13 mouse cellular contexts compared by ENCODE assay signal in the genomic region with DNA sequence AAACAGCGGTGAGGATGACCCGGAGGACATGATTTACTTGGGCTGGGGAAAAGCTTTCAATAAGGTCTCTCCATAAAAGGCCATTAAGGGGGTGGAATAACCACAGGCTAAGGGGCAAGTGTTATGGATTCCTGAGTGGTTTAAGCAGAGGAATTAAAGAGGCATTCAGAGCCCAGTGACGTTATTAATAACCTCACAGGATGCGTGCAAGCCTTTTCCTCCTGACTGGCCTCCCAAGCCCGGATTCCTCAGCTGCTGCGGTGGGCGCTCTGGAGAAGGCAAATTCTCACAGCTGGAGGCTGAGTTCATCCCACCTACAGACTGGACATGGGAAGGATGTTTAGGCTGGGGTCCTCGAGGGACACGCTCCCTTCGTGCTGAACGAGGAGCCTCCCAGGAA. TPM values are rescaled to one million over a fixed set of nuclear protein-coding genes. Genes with fewer than 3 reads are reported as not detected.
DNase-seq lines count a peak whose midpoint lies in the region; ATAC-seq lines count a peak whose summit lies in the region.
"Had no signal": no experiment of that assay in that cellular context is flagged by ENCODE, and none has a peak within 500 bp of the region (broad histone marks: within the 10 kb centered on the region; RNA-seq: fewer than 3 reads in every experiment).

No protein-coding gene starts in this region.

- peaks cover 14% of the 10 kb centered on the region for H3K4me1 ChIP-seq in intestine, embryonic 14.5 days (replicated peaks; ENCODE audit: control insufficient read depth, insufficient read depth, low read length)
- H3K4me1 ChIP-seq in intestine, embryonic 16.5 days (ENCODE audit: control insufficient read depth, insufficient read depth, low read length) = peaks cover 4% of the 10 kb centered on the region
- peaks cover 25% of the 10 kb centered on the region for H3K4me1 ChIP-seq in midbrain, embryonic 12.5 days

- peak overlapping the region; percentile 20 for H3K4me2 ChIP-seq in intestine, embryonic 14.5 days (ENCODE audit: low read length)
- no peak overlapping the region for H3K4me2 ChIP-seq in intestine, embryonic 16.5 days (ENCODE audit: low read depth, low read length)
- peak overlapping the region; percentile 33 for H3K4me2 ChIP-seq in midbrain, embryonic 12.5 days (replicated peaks)
- H3K4me2 ChIP-seq: heart, embryonic 15.5 days had no signal

- WGBS in intestine, embryonic 14.5 days = 8% methylated on average over 11 of the region's 11 CpGs
- WGBS in intestine, embryonic 16.5 days = 6% methylated on average over 11 of the region's 11 CpGs
- 5% methylated on average over 11 of the region's 11 CpGs for WGBS in midbrain, embryonic 12.5 days

- H3K27ac ChIP-seq in intestine, embryonic 14.5 days (ENCODE audit: low read depth) = no peak overlapping the region
- no peak overlapping the region for H3K27ac ChIP-seq in intestine, embryonic 16.5 days (ENCODE audit: low read length)
- H3K27ac ChIP-seq in midbrain, embryonic 12.5 days (replicated peaks) = 0 out of 2 replicates have a peak overlapping the region, but pooled peaks have one; percentile 7
- H3K27ac ChIP-seq: heart, embryonic 15.5 days had no signal

- DNase-seq in intestine, embryonic 14.5 days (ENCODE audit: low spot score) = peak; percentile 54
- peak; percentile 60 for DNase-seq in embryo, embryonic 10.5 days (ENCODE audit: low spot score)
- DNase-seq in cerebellum, postnatal 25 days = no peak
- DNase-seq in left cerebral cortex, adult 8-10 months (ENCODE audit: low spot score in 2 of 2) = no peak
- DNase-seq: kidney, postnatal 14 days; left cerebral cortex, postnatal 4 days; right cerebral cortex, postnatal 4 days had no signal

- H3K36me3 ChIP-seq in intestine, embryonic 14.5 days (ENCODE audit: control insufficient read depth, insufficient read depth, low read length) = no peaks in the 10 kb centered on the region
- no peaks in the 10 kb centered on the region for H3K36me3 ChIP-seq in intestine, embryonic 16.5 days (ENCODE audit: control insufficient read depth, insufficient read depth, low read length)
- no peaks in the 10 kb centered on the region for H3K36me3 ChIP-seq in midbrain, embryonic 12.5 days
- H3K36me3 ChIP-seq: heart, embryonic 15.5 days had no signal

- H3K9me3 ChIP-seq in intestine, embryonic 14.5 days (ENCODE audit: control insufficient read depth, low read length) = no peaks in the 10 kb centered on the region
- no peaks in the 10 kb centered on the region for H3K9me3 ChIP-seq in intestine, embryonic 16.5 days (ENCODE audit: control insufficient read depth, low read length)
- H3K9me3 ChIP-seq in midbrain, embryonic 12.5 days = no peaks in the 10 kb centered on the region
- H3K9me3 ChIP-seq: heart, embryonic 15.5 days had no signal

- H3K9ac ChIP-seq in intestine, embryonic 14.5 days (ENCODE audit: low read length) = no peak overlapping the region
- H3K9ac ChIP-seq in intestine, embryonic 16.5 days (ENCODE audit: low read depth, low read length) = no peak overlapping the region
- no peak overlapping the region for H3K9ac ChIP-seq in midbrain, embryonic 12.5 days (replicated peaks)
- H3K9ac ChIP-seq: heart, embryonic 15.5 days had no signal

- H3K27me3 ChIP-seq in intestine, embryonic 14.5 days (replicated peaks; ENCODE audit: control insufficient read depth, insufficient read depth, low read length) = peaks cover 42% of the 10 kb centered on the region
- H3K27me3 ChIP-seq in intestine, embryonic 16.5 days (replicated peaks; ENCODE audit: control insufficient read depth, insufficient read depth, low read length) = peaks cover 36% of the 10 kb centered on the region
- peaks cover 49% of the 10 kb centered on the region for H3K27me3 ChIP-seq in midbrain, embryonic 12.5 days

- no peak for ATAC-seq in intestine, embryonic 14.5 days (replicated peaks; ENCODE audit: low FRiP score, low TSS enrichment, low read depth)
- no peak for ATAC-seq in intestine, embryonic 16.5 days
- 0 out of 2 replicates have a peak, but pooled peaks have one; percentile 16 for ATAC-seq in erythroblast, adult 5-6 weeks (replicated peaks; ENCODE audit: low FRiP score, poor library complexity, severe bottlenecking)
- peak; percentile 10; the same call in 1 of the 2 replicates for ATAC-seq in midbrain, embryonic 12.5 days (ENCODE audit: low FRiP score, low read depth)
- ATAC-seq in frontal cortex, adult (ENCODE audit: low TSS enrichment) = no peak
- ATAC-seq: lung, postnatal 0 days had no signal

- H3K4me3 ChIP-seq in intestine, embryonic 14.5 days (ENCODE audit: low read depth, low read length) = no peak overlapping the region
- no peak overlapping the region for H3K4me3 ChIP-seq in intestine, embryonic 16.5 days (ENCODE audit: low read length)
- no peak overlapping the region for H3K4me3 ChIP-seq in midbrain, embryonic 12.5 days
- H3K4me3 ChIP-seq: heart, embryonic 15.5 days had no signal

RNA-seq across cellular contexts. Expression of gene Ubiad1, which starts 39.8 kb away (rescaled TPM):
- 17.1 and 18.8 TPM in 2 replicates for polyA plus RNA-seq in intestine, embryonic 14.5 days (2014; fragmentation: Nextera tagmentation; extraction: Ambion mirVana)
- polyA plus RNA-seq in intestine, embryonic 16.5 days (2015; fragmentation: Nextera tagmentation; extraction: Ambion mirVana) = 23.6 and 24.6 TPM in 2 replicates
- 0.77 and 2.3 TPM in 2 replicates for total RNA-seq in erythroblast, adult 5-6 weeks (2015; ENCODE audit: low replicate concordance)
- total RNA-seq in erythroblast, adult 5-6 weeks (2017; ENCODE audit: low replicate concordance) = 1.3 and 4.9 TPM in 2 replicates
- 20.5 and 21.1 TPM in 2 replicates for polyA plus RNA-seq in midbrain, embryonic 12.5 days (2016; fragmentation: Nextera tagmentation; extraction: Ambion mirVana)
- total RNA-seq in left cerebral cortex, adult 8-10 months (2022) = 10 to 100 TPM in 1 of 4 experiments, 1 to 10 TPM in 3; 7.9 to 10.3 (median 8.9) TPM

RNA-seq across cellular contexts. Expression of gene Mtor, which starts 43.7 kb away (rescaled TPM):
- 19.1 and 20.8 TPM in 2 replicates for polyA plus RNA-seq in intestine, embryonic 14.5 days (2014; fragmentation: Nextera tagmentation; extraction: Ambion mirVana)
- 9.2 and 10.9 TPM in 2 replicates for polyA plus RNA-seq in intestine, embryonic 16.5 days (2015; fragmentation: Nextera tagmentation; extraction: Ambion mirVana)
- 4.6 and 5.4 TPM in 2 replicates for total RNA-seq in erythroblast, adult 5-6 weeks (2015; ENCODE audit: low replicate concordance)
- 5.2 and 7.8 TPM in 2 replicates for total RNA-seq in erythroblast, adult 5-6 weeks (2017; ENCODE audit: low replicate concordance)
- polyA plus RNA-seq in midbrain, embryonic 12.5 days (2016; fragmentation: Nextera tagmentation; extraction: Ambion mirVana) = 33.3 and 35.4 TPM in 2 replicates
- 10 to 100 TPM; 85.6 to 96.1 (median 92.3) TPM for total RNA-seq in left cerebral cortex, adult 8-10 months (2022)

Comparison
In these comparisons a context has a peak if more than half of its experiments do, and no peak if none do; other contexts are left out.
1. ATAC-seq: peak in erythroblast, adult 5-6 weeks (single experiment) and midbrain, embryonic 12.5 days (single experiment); none in intestine, embryonic 14.5 days (single experiment), intestine, embryonic 16.5 days (single experiment) and frontal cortex, adult (single experiment).
2. DNase-seq: peak in intestine, embryonic 14.5 days (single experiment) and embryo, embryonic 10.5 days (single experiment); none in cerebellum, postnatal 25 days (0 of 2) and left cerebral cortex, adult 8-10 months (0 of 2).